Mouse (Mus musculus) CH12.LX (cell line): ENCODE results near the gene Ano1. TPM values are rescaled to one million over a fixed set of nuclear protein-coding genes. Genes with fewer than 3 reads are reported as not detected.

Experiments used
- DNase-seq: peaks from one replicate; pipeline ENCODE4 v3.0.0-alpha.2; 2013; ENCODE audit errors: extremely low read depth
- H3K27ac ChIP-seq: 2 replicates; pipeline ENCODE4 v1.5.1; 2012; ENCODE audit warnings: low read depth, mild to moderate bottlenecking, control low read depth, moderate library complexity; ENCODE audit not compliant: insufficient read depth
- H3K27me3 ChIP-seq: replicated peaks from 2 replicates; pipeline ENCODE3; 2012; ENCODE audit warnings: inconsistent platforms
- H3K36me3 ChIP-seq, 2 experiments: replicated peaks in 1 of 2; 2 replicates each; pipeline versions ENCODE3 to v1.6.1; 2012; ENCODE audit warnings: inconsistent platforms in 1 of 2, low read length in 1 of 2, mild to moderate bottlenecking in 1 of 2, mixed read lengths in 1 of 2, moderate library complexity in 1 of 2; ENCODE audit not compliant: control insufficient read depth in 1 of 2, insufficient read depth in 1 of 2
- H3K4me1 ChIP-seq, 2 experiments: 2 replicates each; pipeline ENCODE4 v1.6.1; 2012; ENCODE audit warnings: inconsistent platforms in 1 of 2, moderate library complexity in 1 of 2; ENCODE audit not compliant: insufficient read depth in 2 of 2, control insufficient read depth in 1 of 2
- H3K4me2 ChIP-seq: 2 replicates; pipeline ENCODE4 v1.6.1; 2012; ENCODE audit warnings: low read depth, mild to moderate bottlenecking, control low read depth; ENCODE audit not compliant: poor library complexity, insufficient read depth, severe bottlenecking
- H3K4me3 ChIP-seq, 3 experiments: fragments of 150-350 bp in 1 of 3; sonication (generic) in 1 of 3; replicated peaks in 1 of 3; 2 replicates each; pipeline versions ENCODE3 to v1.5.1; 2011 to 2012; ENCODE audit warnings: low read depth in 2 of 3, low read length in 2 of 3, mild to moderate bottlenecking in 2 of 3, moderate library complexity in 2 of 3, control low read depth in 1 of 3, improper control_type of control experiment in 1 of 3, inconsistent platforms in 1 of 3, mixed read lengths in 1 of 3; ENCODE audit not compliant: poor library complexity in 1 of 3
- H3K79me2 ChIP-seq: replicated peaks from 2 replicates; pipeline ENCODE4 v1.6.1; 2012; ENCODE audit warnings: mild to moderate bottlenecking, moderate library complexity; ENCODE audit not compliant: control insufficient read depth, poor library complexity, insufficient read depth, severe bottlenecking; ENCODE audit errors: extremely low read depth
- H3K9ac ChIP-seq: 2 replicates; pipeline ENCODE4 v1.6.1; 2012; ENCODE audit warnings: low read depth, mild to moderate bottlenecking, control low read depth, moderate library complexity; ENCODE audit not compliant: insufficient read depth
- H3K9me3 ChIP-seq: replicated peaks from 2 replicates; pipeline ENCODE3; 2012; ENCODE audit warnings: low read length, inconsistent platforms, mixed read lengths
- BHLHE40 ChIP-seq: IDR thresholded peaks from 2 replicates; pipeline ENCODE4 v1.6.1; 2011; ENCODE audit warnings: mild to moderate bottlenecking, low read depth, low read length, improper control_type of control experiment
- CHD1 ChIP-seq: IDR thresholded peaks from 2 replicates; pipeline ENCODE4 v1.6.1; 2012; ENCODE audit warnings: low read depth, low read length, improper control_type of control experiment, inconsistent platforms
- CHD2 ChIP-seq: IDR thresholded peaks from 2 replicates; pipeline ENCODE4 v1.6.1; 2011; ENCODE audit warnings: low read length, improper control_type of control experiment
- CTCF ChIP-seq, 2 experiments: IDR thresholded peaks in 1 of 2; conservative IDR thresholded peaks in 1 of 2; 2 replicates each; pipeline ENCODE4 v1.5.1; 2011 to 2012; ENCODE audit warnings: low read depth in 2 of 2, low read length in 2 of 2, improper control_type of control experiment in 1 of 2, inconsistent platforms in 1 of 2, mild to moderate bottlenecking in 1 of 2, moderate library complexity in 1 of 2
- E2F4 ChIP-seq: IDR thresholded peaks from 2 replicates; pipeline ENCODE4 v1.6.1; 2011; ENCODE audit warnings: low read depth, low read length, improper control_type of control experiment; ENCODE audit not compliant: insufficient replicate concordance
- ELF1 ChIP-seq: IDR thresholded peaks from 2 replicates; pipeline ENCODE4 v1.6.1; 2014; ENCODE audit warnings: low read depth, mild to moderate bottlenecking, inconsistent platforms, low read length, improper control_type of control experiment
- EP300 ChIP-seq: IDR thresholded peaks from 2 replicates; pipeline ENCODE4 v1.6.1; 2011; ENCODE audit warnings: low read length, improper control_type of control experiment
- ETS1 ChIP-seq: conservative IDR thresholded peaks from 2 replicates; pipeline ENCODE4 v1.6.1; 2012; ENCODE audit warnings: low read depth, mild to moderate bottlenecking, inconsistent platforms, low read length, improper control_type of control experiment, moderate library complexity
- GABPA ChIP-seq: IDR thresholded peaks from 2 replicates; pipeline ENCODE4 v1.6.1; 2012; ENCODE audit warnings: low read depth, low read length, improper control_type of control experiment, inconsistent platforms; ENCODE audit not compliant: insufficient replicate concordance
- HCFC1 ChIP-seq: IDR thresholded peaks from 2 replicates; pipeline ENCODE4 v1.6.1; 2012; ENCODE audit warnings: low read depth, mild to moderate bottlenecking, inconsistent platforms, low read length, improper control_type of control experiment
- KAT2A ChIP-seq: IDR thresholded peaks from 2 replicates; pipeline ENCODE4 v1.6.1; 2012; ENCODE audit warnings: low read length, improper control_type of control experiment, inconsistent platforms; ENCODE audit not compliant: insufficient replicate concordance
- MAFK ChIP-seq: IDR thresholded peaks from 2 replicates; pipeline ENCODE4 v1.6.1; 2011; ENCODE audit warnings: low read length, improper control_type of control experiment; ENCODE audit not compliant: insufficient replicate concordance
- MAX ChIP-seq: IDR thresholded peaks from 2 replicates; pipeline ENCODE4 v1.6.1; 2011; ENCODE audit warnings: low read length, improper control_type of control experiment
- MAZ ChIP-seq: IDR thresholded peaks from 2 replicates; pipeline ENCODE4 v1.6.1; 2012; ENCODE audit warnings: low read depth, mild to moderate bottlenecking, inconsistent platforms, low read length, improper control_type of control experiment, moderate library complexity
- MXI1 ChIP-seq: IDR thresholded peaks from 2 replicates; pipeline ENCODE4 v1.6.1; 2011; ENCODE audit warnings: mild to moderate bottlenecking, low read depth, low read length, improper control_type of control experiment
- MYC ChIP-seq: IDR thresholded peaks from 2 replicates; pipeline ENCODE4 v1.6.1; 2011; ENCODE audit warnings: low read depth, mild to moderate bottlenecking, improper control_type of control experiment, low read length
- NELFE ChIP-seq: IDR thresholded peaks from 2 replicates; pipeline ENCODE4 v1.6.1; 2011; ENCODE audit warnings: low read depth, low read length, improper control_type of control experiment
- NRF1 ChIP-seq: IDR thresholded peaks from 2 replicates; pipeline ENCODE4 v1.6.1; 2014; ENCODE audit warnings: low read depth, mild to moderate bottlenecking, inconsistent platforms, low read length, improper control_type of control experiment, moderate library complexity
- PAX5 ChIP-seq: IDR thresholded peaks from 2 replicates; pipeline ENCODE4 v1.6.1; 2012; ENCODE audit warnings: low read length, inconsistent platforms, mixed read lengths
- POLR2A ChIP-seq: IDR thresholded peaks from 2 replicates; pipeline ENCODE4 v1.6.1; 2011; ENCODE audit warnings: low read depth, mild to moderate bottlenecking, improper control_type of control experiment, low read length
- RAD21 ChIP-seq: IDR thresholded peaks from 2 replicates; pipeline ENCODE4 v1.6.1; 2011; ENCODE audit warnings: low read depth, mild to moderate bottlenecking, low read length, improper control_type of control experiment, moderate library complexity
- SMC3 ChIP-seq: IDR thresholded peaks from 2 replicates; pipeline ENCODE4 v1.6.1; 2011; ENCODE audit warnings: low read depth, low read length, improper control_type of control experiment
- TBP ChIP-seq: conservative IDR thresholded peaks from 2 replicates; pipeline ENCODE4 v1.6.1; 2011; ENCODE audit warnings: low read depth, low read length, improper control_type of control experiment
- TCF12 ChIP-seq: IDR thresholded peaks from 2 replicates; pipeline ENCODE4 v1.6.1; 2014; ENCODE audit warnings: low read depth, mild to moderate bottlenecking, inconsistent platforms, low read length, improper control_type of control experiment
- USF1 ChIP-seq: IDR thresholded peaks from 2 replicates; pipeline ENCODE4 v1.6.1; 2014; ENCODE audit warnings: low read depth, mild to moderate bottlenecking, inconsistent platforms, low read length, improper control_type of control experiment
- USF2 ChIP-seq: conservative IDR thresholded peaks from 2 replicates; pipeline ENCODE4 v1.6.1; 2011; ENCODE audit warnings: low read depth, low read length, improper control_type of control experiment
- ZNF384 ChIP-seq: IDR thresholded peaks from 2 replicates; pipeline ENCODE4 v1.6.1; 2012; ENCODE audit warnings: low read depth, low read length, improper control_type of control experiment, inconsistent platforms
- dilution Hi-C: fragments of 300-500 bp; cut with MboI; formaldehyde crosslinking; loops from 2 replicates; pipeline ENCODE4 v1.14.3; 2020; ENCODE audit warnings: low sequenced_read_pairs; ENCODE audit not compliant: extremely low pct_unique_long_range_greater_than_20kb, extremely low pct_ligation_motif_present
- in situ Hi-C: fragments of 300-500 bp; cut with MboI; formaldehyde crosslinking; loops from 3 replicates; pipeline ENCODE4 v1.14.3; 2019; ENCODE audit warnings: low sequenced_read_pairs, low pct_ligation_motif_present, low pct_unique_long_range_greater_than_20kb, mixed read lengths
- polyA plus RNA-seq: library from polyadenylated mRNA; unstranded; fragments of >175 nt; gene quantifications from 2 replicates; pipeline ENCODE4 v1.2.1, GENCODE M21; 2012; ENCODE audit warnings: low read depth; ENCODE audit not compliant: insufficient read length
- total RNA-seq, 2 experiments: library from RNA; depleted of rRNA; stranded (reverse); fragments of 300-350 nt in 1 of 2; fragments of >200 nt in 1 of 2; gene quantifications; 2 replicates each; pipeline ENCODE4 v1.2.3; 2012 to 2014

Gene Ano1
- total and polyA plus RNA-seq, 3 experiments: not detected

DNA sequence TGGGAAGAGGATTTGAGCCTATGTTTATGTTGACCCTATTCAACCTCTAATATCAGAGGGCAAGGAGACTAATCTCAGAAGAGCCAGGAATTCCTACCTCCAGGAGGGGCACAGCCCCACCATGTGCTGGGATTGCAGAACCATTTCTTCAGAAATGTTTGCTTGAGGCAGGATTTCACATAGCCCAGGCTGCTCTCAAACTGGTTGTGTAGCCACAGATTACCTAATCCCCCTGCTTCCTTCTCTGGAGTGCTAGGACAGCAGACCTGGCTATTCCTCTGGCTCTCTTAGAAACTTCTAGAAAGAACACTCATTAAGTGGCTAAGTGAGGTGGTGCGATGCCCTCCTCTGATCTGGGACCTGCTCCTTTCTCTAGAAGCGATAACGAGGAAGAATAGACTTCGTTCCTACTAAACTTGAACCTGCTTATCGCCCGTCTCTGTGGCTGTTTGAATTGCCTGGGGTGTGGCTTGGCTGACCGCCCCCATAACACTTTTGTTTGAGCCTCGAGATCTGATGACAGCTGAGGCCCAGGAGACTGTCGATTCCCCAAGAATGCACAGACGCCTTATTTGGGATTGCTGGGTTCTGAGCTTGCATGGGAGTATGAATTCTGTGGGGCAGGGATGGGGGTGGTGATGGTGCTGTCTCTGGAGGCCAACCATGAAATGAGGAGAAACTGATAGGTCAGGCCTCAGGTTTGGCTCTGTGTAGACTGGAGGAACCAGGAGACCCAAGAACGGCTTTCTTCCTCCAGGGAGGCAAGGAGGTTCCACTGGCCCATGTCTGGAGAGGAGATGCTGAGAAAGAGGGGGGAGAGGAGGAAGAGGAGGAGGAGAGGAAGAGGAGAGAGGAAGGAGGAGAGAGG lies 4.0 kb upstream of the Ano1 start:
- no peak for DNase-seq
- Histone ChIP-seq H3K4me1 (no peaks in the 10 kb centered on the region), H3K9me3 (peaks cover 2% of the 10 kb centered on the region), H3K4me3 (no peak overlapping the region), H3K4me2 (no peak overlapping the region), H3K79me2 (no peaks in the 10 kb centered on the region), H3K9ac (no peak overlapping the region), H3K27me3 (peaks cover 89% of the 10 kb centered on the region), H3K27ac (no peak overlapping the region), H3K36me3 (no peaks in the 10 kb centered on the region)
- in situ Hi-C loops (no loop called here), dilution Hi-C loops (no loop called here)
- TF ChIP-seq CTCF (conservative IDR thresholded peaks at IDR 0.05 in 1 of 2, IDR thresholded peaks at IDR 0.05 in 1 of 2; ENCODE audit: low read depth in 2 of 2, low read length in 2 of 2) (no peak), ETS1 (no peak), HCFC1 (no peak), MXI1 (no peak), USF1 (no peak), PAX5 (no peak), ZNF384 (no peak), TCF12 (no peak), ELF1 (no peak), MAX (no peak), USF2 (no peak), NRF1 (no peak), MAFK (no peak), GABPA (no peak), MYC (no peak)

GRCm38 (mm10) chr7:144754722-144755121 lies 2.9 kb upstream of the Ano1 start:
- Histone ChIP-seq H3K27me3 (peaks cover 93% of the 10 kb centered on the region), H3K4me2 (no peak overlapping the region), H3K4me3 (no peak overlapping the region), H3K27ac (no peak overlapping the region), H3K9me3 (peaks cover 2% of the 10 kb centered on the region), H3K9ac (no peak overlapping the region), H3K36me3 (no peaks in the 10 kb centered on the region), H3K79me2 (no peaks in the 10 kb centered on the region)
- dilution Hi-C loops: no loop called here
- TF ChIP-seq ZNF384 (no peak), MAZ (no peak), CHD2 (no peak), E2F4 (no peak), ETS1 (no peak), KAT2A (no peak), MXI1 (no peak), BHLHE40 (no peak), RAD21 (no peak), NELFE (no peak), MYC (no peak), MAFK (no peak), TBP (no peak), EP300 (no peak), TCF12 (no peak), POLR2A (no peak), SMC3 (no peak), MAX (no peak), ELF1 (no peak), CHD1 (no peak)
- TF ChIP-seq, all 38 proteins: peak for 0
- H3K4me1 ChIP-seq: no peaks in the 10 kb centered on the region
- DNase-seq: no peak
- in situ Hi-C loops: no loop called here
